In genomic region chr13:44218266-44218665, GRCm38 (mm10) we compare ENCODE assay signal across 19 mouse cellular contexts.
DNase-seq lines count a peak whose midpoint lies in the region; ATAC-seq lines count a peak whose summit lies in the region.
"Had no signal": no experiment of that assay in that cellular context is flagged by ENCODE, and none has a peak within 500 bp of the region (broad histone marks: within the 10 kb centered on the region; RNA-seq: fewer than 3 reads in every experiment).

No protein-coding gene starts in this region.

- no peaks in the 10 kb centered on the region for H3K9me3 ChIP-seq in forebrain, embryonic 12.5 days
- no peaks in the 10 kb centered on the region for H3K9me3 ChIP-seq in forebrain, embryonic 16.5 days (ENCODE audit: control insufficient read depth, low read length)
- H3K9me3 ChIP-seq in kidney, embryonic 16.5 days (ENCODE audit: low read length): no peaks in the 10 kb centered on the region
- H3K9me3 ChIP-seq in kidney, embryonic 15.5 days (replicated peaks): no peaks in the 10 kb centered on the region
- no peaks in the 10 kb centered on the region for H3K9me3 ChIP-seq in midbrain, embryonic 13.5 days
- no peaks in the 10 kb centered on the region for H3K9me3 ChIP-seq in midbrain, embryonic 16.5 days (replicated peaks; ENCODE audit: control insufficient read depth, low read length, poor library complexity, severe bottlenecking)
- H3K9me3 ChIP-seq: embryonic facial prominence, embryonic 15.5 days; heart, embryonic 12.5 days had no signal

- no peak overlapping the region for H3K9ac ChIP-seq in forebrain, embryonic 12.5 days
- no peak overlapping the region for H3K9ac ChIP-seq in forebrain, embryonic 16.5 days (replicated peaks; ENCODE audit: low read depth, low read length)
- no peak overlapping the region for H3K9ac ChIP-seq in kidney, embryonic 16.5 days (replicated peaks; ENCODE audit: low read length)
- H3K9ac ChIP-seq in kidney, embryonic 15.5 days: no peak overlapping the region
- no peak overlapping the region for H3K9ac ChIP-seq in midbrain, embryonic 13.5 days (replicated peaks)
- no peak overlapping the region for H3K9ac ChIP-seq in midbrain, embryonic 16.5 days (ENCODE audit: low read depth, low read length)
- H3K9ac ChIP-seq: embryonic facial prominence, embryonic 15.5 days; heart, embryonic 12.5 days had no signal

- peaks cover 34% of the 10 kb centered on the region for H3K4me1 ChIP-seq in forebrain, embryonic 12.5 days
- H3K4me1 ChIP-seq in forebrain, embryonic 16.5 days (replicated peaks; ENCODE audit: control insufficient read depth, insufficient read depth, low read length): no peaks in the 10 kb centered on the region
- H3K4me1 ChIP-seq in kidney, embryonic 16.5 days (ENCODE audit: insufficient read depth, low read length): peaks cover 27% of the 10 kb centered on the region
- peaks cover 33% of the 10 kb centered on the region for H3K4me1 ChIP-seq in kidney, embryonic 15.5 days
- H3K4me1 ChIP-seq in midbrain, embryonic 13.5 days (replicated peaks): peaks cover 33% of the 10 kb centered on the region
- H3K4me1 ChIP-seq in midbrain, embryonic 16.5 days (ENCODE audit: control insufficient read depth, insufficient read depth, low read length): peaks cover 7% of the 10 kb centered on the region; the same call in 1 of the 2 replicates
- H3K4me1 ChIP-seq: embryonic facial prominence, embryonic 15.5 days had no signal

- no peak for DNase-seq in Muller cell, postnatal 12 days (ENCODE audit: inconsistent ontology term)
- DNase-seq: adrenal gland, adult 2 months; adrenal gland, postnatal 25 days; cerebellum, adult 2 months; embryo, embryonic 11 days; gastrocnemius, adult 2 months; gastrocnemius, postnatal 25 days had no signal

- no peaks in the 10 kb centered on the region for H3K36me3 ChIP-seq in forebrain, embryonic 12.5 days (replicated peaks)
- no peaks in the 10 kb centered on the region for H3K36me3 ChIP-seq in forebrain, embryonic 16.5 days (ENCODE audit: control insufficient read depth, insufficient read depth)
- no peaks in the 10 kb centered on the region for H3K36me3 ChIP-seq in kidney, embryonic 16.5 days (ENCODE audit: insufficient read depth, low read length)
- H3K36me3 ChIP-seq in kidney, embryonic 15.5 days: no peaks in the 10 kb centered on the region
- H3K36me3 ChIP-seq in midbrain, embryonic 13.5 days: no peaks in the 10 kb centered on the region
- no peaks in the 10 kb centered on the region for H3K36me3 ChIP-seq in midbrain, embryonic 16.5 days (ENCODE audit: control insufficient read depth, insufficient read depth, low read length)
- H3K36me3 ChIP-seq: embryonic facial prominence, embryonic 15.5 days; heart, embryonic 12.5 days had no signal

- ATAC-seq in forebrain, embryonic 12.5 days (ENCODE audit: low FRiP score): peak; percentile 72
- no peak for ATAC-seq in forebrain, embryonic 16.5 days
- peak; percentile 66 for ATAC-seq in kidney, embryonic 16.5 days (ENCODE audit: low FRiP score, low TSS enrichment)
- ATAC-seq in kidney, embryonic 15.5 days (replicated peaks; ENCODE audit: low FRiP score): no peak; the same call in 1 of the 2 replicates
- peak; percentile 53; the same call in 1 of the 2 replicates for ATAC-seq in midbrain, embryonic 13.5 days
- ATAC-seq in midbrain, embryonic 16.5 days: no peak
- ATAC-seq: hindbrain, embryonic 16.5 days; inflammation-experienced regulatory T-cells, adult 6 months had no signal

- no peak overlapping the region for H3K4me3 ChIP-seq in forebrain, embryonic 12.5 days (replicated peaks)
- no peak overlapping the region for H3K4me3 ChIP-seq in forebrain, embryonic 16.5 days (replicated peaks; ENCODE audit: low read length)
- H3K4me3 ChIP-seq in kidney, embryonic 16.5 days (ENCODE audit: low read length): no peak overlapping the region
- H3K4me3 ChIP-seq in kidney, embryonic 15.5 days (replicated peaks): no peak overlapping the region
- no peak overlapping the region for H3K4me3 ChIP-seq in midbrain, embryonic 13.5 days (replicated peaks)
- no peak overlapping the region for H3K4me3 ChIP-seq in midbrain, embryonic 16.5 days (ENCODE audit: low read depth, low read length)
- H3K4me3 ChIP-seq: embryonic facial prominence, embryonic 15.5 days; erythroblast, embryonic 14.5 days; gastrocnemius, adult 2 months; heart, embryonic 12.5 days had no signal

- H3K4me2 ChIP-seq in forebrain, embryonic 12.5 days: no peak overlapping the region
- no peak overlapping the region for H3K4me2 ChIP-seq in forebrain, embryonic 16.5 days (ENCODE audit: low read length)
- no peak overlapping the region for H3K4me2 ChIP-seq in kidney, embryonic 16.5 days (replicated peaks; ENCODE audit: low read depth, low read length)
- H3K4me2 ChIP-seq in kidney, embryonic 15.5 days: no peak overlapping the region
- H3K4me2 ChIP-seq in midbrain, embryonic 13.5 days (replicated peaks): no peak overlapping the region
- H3K4me2 ChIP-seq in midbrain, embryonic 16.5 days (ENCODE audit: low read length): no peak overlapping the region
- H3K4me2 ChIP-seq: embryonic facial prominence, embryonic 15.5 days; heart, embryonic 12.5 days had no signal

- 6% methylated on average over 8 of the region's 8 CpGs for WGBS in forebrain, embryonic 12.5 days
- WGBS in forebrain, embryonic 16.5 days: 8% methylated on average over 8 of the region's 8 CpGs
- WGBS in kidney, embryonic 16.5 days: 45% methylated on average over 8 of the region's 8 CpGs
- 43% methylated on average over 8 of the region's 8 CpGs for WGBS in kidney, embryonic 15.5 days
- WGBS in midbrain, embryonic 13.5 days: 11% methylated on average over 8 of the region's 8 CpGs
- WGBS in midbrain, embryonic 16.5 days: 12% methylated on average over 8 of the region's 8 CpGs

- 0 out of 2 replicates have a peak overlapping the region, but pooled peaks have one; percentile 27 for H3K27ac ChIP-seq in forebrain, embryonic 12.5 days
- H3K27ac ChIP-seq in forebrain, embryonic 16.5 days (ENCODE audit: low read length): no peak overlapping the region
- no peak overlapping the region for H3K27ac ChIP-seq in kidney, embryonic 16.5 days (ENCODE audit: low read length)
- H3K27ac ChIP-seq in kidney, embryonic 15.5 days: no peak overlapping the region
- no peak overlapping the region for H3K27ac ChIP-seq in midbrain, embryonic 13.5 days
- no peak overlapping the region for H3K27ac ChIP-seq in midbrain, embryonic 16.5 days (ENCODE audit: low read length)
- H3K27ac ChIP-seq: embryonic facial prominence, embryonic 15.5 days; gastrocnemius, adult 2 months had no signal

- peaks cover 14% of the 10 kb centered on the region; the same call in 1 of the 2 replicates for H3K27me3 ChIP-seq in forebrain, embryonic 12.5 days
- H3K27me3 ChIP-seq in forebrain, embryonic 16.5 days (replicated peaks; ENCODE audit: control insufficient read depth, insufficient read depth, low read length): no peaks in the 10 kb centered on the region
- no peaks in the 10 kb centered on the region for H3K27me3 ChIP-seq in kidney, embryonic 16.5 days (ENCODE audit: insufficient read depth, low read length)
- no peaks in the 10 kb centered on the region for H3K27me3 ChIP-seq in kidney, embryonic 15.5 days
- peaks cover 7% of the 10 kb centered on the region; the same call in 1 of the 2 replicates for H3K27me3 ChIP-seq in midbrain, embryonic 13.5 days
- no peaks in the 10 kb centered on the region for H3K27me3 ChIP-seq in midbrain, embryonic 16.5 days (ENCODE audit: control insufficient read depth, insufficient read depth, low read depth, low read length)
- H3K27me3 ChIP-seq: CH12.LX; embryonic facial prominence, embryonic 15.5 days; heart, embryonic 12.5 days had no signal

Comparison
In these comparisons a context has a peak if more than half of its experiments do, and no peak if none do; other contexts are left out.
1. ATAC-seq: peak in forebrain, embryonic 12.5 days (single experiment), kidney, embryonic 16.5 days (single experiment) and midbrain, embryonic 13.5 days (single experiment); none in forebrain, embryonic 16.5 days (single experiment), kidney, embryonic 15.5 days (single experiment) and midbrain, embryonic 16.5 days (single experiment).